Mouse (Mus musculus) small intestine, adult 2 months (tissue): ENCODE measurements at regions not wholly inside any gene's neighbourhood (a gene's known extent, or its start where the extent isn't known, plus 50 kb on each side); places are given as distances from the start of the nearest gene placed in this dataset.

Source experiments
- CTCF ChIP-seq: fragments of 200-500 bp; IDR thresholded peaks from 2 replicates; pipeline ENCODE4 v1.5.1; 2012; ENCODE audit warnings: low read depth, mild to moderate bottlenecking, control low read depth, inconsistent platforms, low read length, moderate library complexity, mixed read lengths; ENCODE audit not compliant: insufficient replicate concordance, insufficient read length; ENCODE audit errors: extremely low read depth
- POLR2A ChIP-seq: fragments of 200-500 bp; IDR thresholded peaks from 2 replicates; pipeline ENCODE4 v1.6.1; 2012; ENCODE audit warnings: low read depth, mild to moderate bottlenecking, control low read depth, inconsistent platforms, low read length, moderate library complexity

GRCm38 (mm10) chr15:50360033-50360988 lies 3524.4 kb upstream of the Gm7489 start:
- TF ChIP-seq POLR2A (no peak), CTCF (no peak)
